Mouse (Mus musculus) thymus, adult 2 months (tissue): ENCODE data around the gene Aim2.

Experiments
- CTCF ChIP-seq: fragments of 200-500 bp; IDR thresholded peaks from 2 replicates; pipeline ENCODE4 v1.5.1; 2012; ENCODE audit warnings: mild to moderate bottlenecking, control low read depth, low read length, moderate library complexity, borderline replicate concordance; ENCODE audit not compliant: control insufficient read depth, poor library complexity, insufficient read depth; ENCODE audit errors: extremely low read depth
- POLR2A ChIP-seq: fragments of 200-500 bp; IDR thresholded peaks from 2 replicates; pipeline ENCODE4 v1.6.1; 2012; ENCODE audit warnings: mild to moderate bottlenecking, low read length, control low read depth, moderate library complexity; ENCODE audit not compliant: control insufficient read depth, poor library complexity, insufficient read depth; ENCODE audit errors: extremely low read depth

- TF ChIP-seq CTCF = no peak
- no peak for TF ChIP-seq POLR2A
Observed at GRCm38 (mm10) chr1:173369611-173370010, 18.9 kb downstream of the Aim2 start.
